Mouse (Mus musculus) left cerebral cortex, adult 9 months (tissue): Measurements from ENCODE around the gene Chn2.

Experiments used
- DNase-seq, 2 experiments: peaks; one replicate each; pipeline ENCODE4 v3.0.0; 2022; ENCODE audit warnings: low spot score in 2 of 2

Gene Chn2

GRCm38 (mm10) chr6:54039357-54039804 is at the start of gene Chn2:
Gene Chn2, plus strand, starts transcription at chr6:54039554.
- no peak for DNase-seq

- no peak for DNase-seq
Observed at GRCm38 (mm10) chr6:53992386-53992785, 47.0 kb upstream of the Chn2 start.

GRCm38 (mm10) chr6:53995519-53995918 is 43.8 kb upstream of the Chn2 start:
- DNase-seq, result no peak

GRCm38 (mm10) chr6:53996226-53996955 is 43.0 kb upstream of the Chn2 start:
- DNase-seq, result no peak

- no peak for DNase-seq
Observed at GRCm38 (mm10) chr6:54005302-54005701, 34.1 kb upstream of the Chn2 start.

- DNase-seq, result no peak
Observed at GRCm38 (mm10) chr6:54008448-54009120, 30.8 kb upstream of the Chn2 start.

GRCm38 (mm10) chr6:54009293-54009692 is 30.1 kb upstream of the Chn2 start:
- DNase-seq, result no peak

GRCm38 (mm10) chr6:54010362-54010761 is 29.0 kb upstream of the Chn2 start:
- DNase-seq, result no peak

- DNase-seq, result no peak
Observed at GRCm38 (mm10) chr6:54012163-54012562, 27.2 kb upstream of the Chn2 start.

- DNase-seq, result no peak
Observed at GRCm38 (mm10) chr6:54018038-54018437, 21.3 kb upstream of the Chn2 start.

- DNase-seq, result no peak
Observed at GRCm38 (mm10) chr6:54018861-54019260, 20.5 kb upstream of the Chn2 start.

- no peak for DNase-seq
Observed at GRCm38 (mm10) chr6:54021123-54021789, 18.1 kb upstream of the Chn2 start.

GRCm38 (mm10) chr6:54023846-54024245 is 15.5 kb upstream of the Chn2 start:
- no peak for DNase-seq

GRCm38 (mm10) chr6:54028706-54029105 is 10.6 kb upstream of the Chn2 start:
- DNase-seq, result no peak

GRCm38 (mm10) chr6:54030351-54030750 is 9.0 kb upstream of the Chn2 start:
- no peak for DNase-seq

GRCm38 (mm10) chr6:54030776-54031175 is 8.6 kb upstream of the Chn2 start:
- no peak for DNase-seq

- DNase-seq, result peak in 1 of 2 experiments; percentile 65
Observed at GRCm38 (mm10) chr6:54034471-54034870, 4.9 kb upstream of the Chn2 start.

- no peak for DNase-seq
Observed at GRCm38 (mm10) chr6:54035548-54035947, 3.8 kb upstream of the Chn2 start.

GRCm38 (mm10) chr6:54038866-54039265 is 488 bp upstream of the Chn2 start:
- no peak for DNase-seq

- DNase-seq, result peak in 1 of 2 experiments; percentile 42
Observed at GRCm38 (mm10) chr6:54039805-54040447, 572 bp downstream of the Chn2 start.

- no peak for DNase-seq
Observed at GRCm38 (mm10) chr6:54040448-54040844, 1.1 kb downstream of the Chn2 start.

GRCm38 (mm10) chr6:54041386-54042043 is 2.2 kb downstream of the Chn2 start:
- no peak for DNase-seq
